Mouse (Mus musculus) liver, embryonic 15.5 days (tissue): Measurements from ENCODE around the gene Tra2b. TPM values are rescaled to one million over a fixed set of nuclear protein-coding genes. Genes with fewer than 3 reads are reported as not detected.
"Not testable (repeated sequence)": the region's sequence is repeated elsewhere in the genome, so short reads cannot be mapped to it uniquely, and the experiment has no call there.

Source experiments
- ATAC-seq: fragments of 200-750 bp; cut with Nextera tagmentation; 2 replicates; pipeline ENCODE4 v1.8.0; 2017; ENCODE audit warnings: moderate number of reproducible peaks, mild to moderate bottlenecking, moderate library complexity; ENCODE audit not compliant: insufficient read depth
- H3K27ac ChIP-seq: fragments of 300-500 bp; sonication (generic); replicated peaks from 2 replicates; pipeline ENCODE4 v1.5.1; 2015; ENCODE audit warnings: mild to moderate bottlenecking, inconsistent platforms
- H3K27me3 ChIP-seq: fragments of 300-500 bp; sonication (generic); 2 replicates; pipeline ENCODE4 v1.6.1; 2015; ENCODE audit warnings: mild to moderate bottlenecking, inconsistent platforms
- H3K36me3 ChIP-seq: fragments of 300-500 bp; sonication (generic); replicated peaks from 2 replicates; pipeline ENCODE4 v1.6.1; 2015; ENCODE audit warnings: moderate library complexity, mild to moderate bottlenecking, inconsistent platforms
- H3K4me1 ChIP-seq: fragments of 300-500 bp; sonication (generic); replicated peaks from 2 replicates; pipeline ENCODE4 v1.6.1; 2015; ENCODE audit warnings: inconsistent platforms
- H3K4me2 ChIP-seq: fragments of 300-500 bp; sonication (generic); 2 replicates; pipeline ENCODE4 v1.6.1; 2015; ENCODE audit warnings: moderate library complexity, mild to moderate bottlenecking, inconsistent platforms
- H3K4me3 ChIP-seq: fragments of 300-500 bp; sonication (generic); replicated peaks from 2 replicates; pipeline ENCODE4 v1.5.1; 2015; ENCODE audit warnings: mild to moderate bottlenecking, inconsistent platforms
- H3K9ac ChIP-seq: fragments of 300-500 bp; sonication (generic); 2 replicates; pipeline ENCODE4 v1.6.1; 2015; ENCODE audit warnings: moderate library complexity, mild to moderate bottlenecking, inconsistent platforms
- H3K9me3 ChIP-seq: fragments of 300-500 bp; sonication (generic); replicated peaks from 2 replicates; pipeline ENCODE4 v1.6.1; 2016; ENCODE audit warnings: inconsistent platforms
- WGBS: fragments of 180-500 bp; shearing (Covaris S2); methylation state at CpG from one replicate; pipeline ENCODE4 v1.1.7; 2015; ENCODE audit warnings: mixed read lengths; ENCODE audit not compliant: insufficient replicate concordance; 5-methylcytosine and 5-hydroxymethylcytosine counted together
- polyA plus RNA-seq: library from polyadenylated mRNA; unstranded; fragments of >200 nt; fragmentation: Nextera tagmentation; extraction: Ambion mirVana; gene quantifications from 2 replicates; pipeline ENCODE4 v1.2.1, GENCODE M21; 2015

The Tra2b gene
- 138 and 140 TPM in 2 replicates for polyA plus RNA-seq

- WGBS = under 1% methylated on average over 38 of the region's 38 CpGs
- Histone ChIP-seq H3K4me2 (peak within 1 kb of the TSS; percentile 79), H3K27me3 (no peaks in the 10 kb centered on the region)
Measured at GRCm38 (mm10) chr16:22265849-22266376, at the start of gene Tra2b. Gene Tra2b (minus strand): TSS chr16:22266005.

GRCm38 (mm10) chr16:22310649-22311048, 44.8 kb upstream of the Tra2b start:
- H3K9ac ChIP-seq = no peak overlapping the region
- no peak overlapping the region for H3K4me3 ChIP-seq
- H3K36me3 ChIP-seq = no peaks in the 10 kb centered on the region
- ATAC-seq = no peak
- no peak overlapping the region for H3K4me2 ChIP-seq
- H3K9me3 ChIP-seq = no peaks in the 10 kb centered on the region
- no peak overlapping the region for H3K27ac ChIP-seq
- H3K4me1 ChIP-seq = no peaks in the 10 kb centered on the region
- 24% methylated on average over 1 of the region's 1 CpGs for WGBS
- H3K27me3 ChIP-seq = no peaks in the 10 kb centered on the region

More at GRCm38 (mm10) chr16:22265849-22266376, at the start of gene Tra2b:
- Histone ChIP-seq H3K4me1 (peaks cover 32% of the 10 kb centered on the region), H3K9ac (peak within 1 kb of the TSS; percentile 95), H3K36me3 (no peaks in the 10 kb centered on the region), H3K9me3 (no peaks in the 10 kb centered on the region), H3K27ac (peak within 1 kb of the TSS; percentile 94), H3K4me3 (peak within 1 kb of the TSS; percentile 79)
- ATAC-seq = peak; percentile 96

- Histone ChIP-seq H3K9me3 (no peaks in the 10 kb centered on the region), H3K4me3 (no peak overlapping the region), H3K4me1 (no peaks in the 10 kb centered on the region), H3K9ac (no peak overlapping the region), H3K27me3 (peaks cover 5% of the 10 kb centered on the region; the same call in 1 of the 2 replicates), H3K4me2 (no peak overlapping the region), H3K36me3 (no peaks in the 10 kb centered on the region), H3K27ac (no peak overlapping the region)
- ATAC-seq = no peak
- 20% methylated on average over 5 of the region's 5 CpGs for WGBS
Measured at GRCm38 (mm10) chr16:22302606-22303005, 36.8 kb upstream of the Tra2b start.

GRCm38 (mm10) chr16:22301378-22301777, 35.6 kb upstream of the Tra2b start:
- no peak overlapping the region for H3K4me2 ChIP-seq
- no peaks in the 10 kb centered on the region for H3K36me3 ChIP-seq
- no peak overlapping the region for H3K9ac ChIP-seq
- H3K27me3 ChIP-seq = peaks cover 5% of the 10 kb centered on the region; the same call in 1 of the 2 replicates
- no peak overlapping the region for H3K27ac ChIP-seq
- no peaks in the 10 kb centered on the region for H3K4me1 ChIP-seq
- no peaks in the 10 kb centered on the region for H3K9me3 ChIP-seq
- no peak overlapping the region for H3K4me3 ChIP-seq
- 51% methylated on average over 3 of the region's 3 CpGs for WGBS
- no peak for ATAC-seq

GRCm38 (mm10) chr16:22296901-22297300, 31.1 kb upstream of the Tra2b start:
- no peaks in the 10 kb centered on the region for H3K36me3 ChIP-seq
- no peak overlapping the region for H3K4me3 ChIP-seq
- H3K9ac ChIP-seq = no peak overlapping the region
- peaks cover 5% of the 10 kb centered on the region; the same call in 1 of the 2 replicates for H3K27me3 ChIP-seq
- no peak overlapping the region for H3K4me2 ChIP-seq
- WGBS = 44% methylated on average over 6 of the region's 6 CpGs
- H3K9me3 ChIP-seq = no peaks in the 10 kb centered on the region
- no peak for ATAC-seq
- no peaks in the 10 kb centered on the region for H3K4me1 ChIP-seq
- no peak overlapping the region for H3K27ac ChIP-seq

GRCm38 (mm10) chr16:22294812-22295211, 29.0 kb upstream of the Tra2b start:
- H3K9ac ChIP-seq, H3K27ac ChIP-seq, H3K4me1 ChIP-seq, H3K9me3 ChIP-seq, H3K4me2 ChIP-seq, H3K36me3 ChIP-seq, ATAC-seq, H3K27me3 ChIP-seq, H3K4me3 ChIP-seq: not testable (repeated sequence)
- WGBS = 85% methylated on average over 14 of the region's 14 CpGs

- WGBS = 38% methylated on average over 2 of the region's 2 CpGs
- 0 out of 2 replicates have a peak, but pooled peaks cover under 1% of the 10 kb centered on the region for H3K27me3 ChIP-seq
- ATAC-seq = no peak
- no peak overlapping the region for H3K4me3 ChIP-seq
- H3K27ac ChIP-seq = no peak overlapping the region
- H3K9ac ChIP-seq = no peak overlapping the region
- H3K36me3 ChIP-seq = no peaks in the 10 kb centered on the region
- no peaks in the 10 kb centered on the region for H3K9me3 ChIP-seq
- no peaks in the 10 kb centered on the region for H3K4me1 ChIP-seq
- H3K4me2 ChIP-seq = no peak overlapping the region
Measured at GRCm38 (mm10) chr16:22293600-22293999, 27.8 kb upstream of the Tra2b start.

- WGBS = 72% methylated on average over 4 of the region's 4 CpGs
- H3K36me3 ChIP-seq = no peaks in the 10 kb centered on the region
- ATAC-seq = no peak
- no peak overlapping the region for H3K4me3 ChIP-seq
- no peaks in the 10 kb centered on the region for H3K9me3 ChIP-seq
- H3K9ac ChIP-seq = no peak overlapping the region
- H3K27ac ChIP-seq = no peak overlapping the region
- H3K4me1 ChIP-seq = no peaks in the 10 kb centered on the region
- no peak overlapping the region for H3K4me2 ChIP-seq
- H3K27me3 ChIP-seq = no peaks in the 10 kb centered on the region
Measured at GRCm38 (mm10) chr16:22292394-22292793, 26.6 kb upstream of the Tra2b start.

GRCm38 (mm10) chr16:22289643-22290042, 23.8 kb upstream of the Tra2b start:
- H3K27me3 ChIP-seq = no peaks in the 10 kb centered on the region
- no peaks in the 10 kb centered on the region for H3K4me1 ChIP-seq
- 62% methylated on average over 2 of the region's 2 CpGs for WGBS
- no peak overlapping the region for H3K4me2 ChIP-seq
- no peak overlapping the region for H3K4me3 ChIP-seq
- H3K9me3 ChIP-seq = no peaks in the 10 kb centered on the region
- no peak overlapping the region for H3K9ac ChIP-seq
- no peak overlapping the region for H3K27ac ChIP-seq
- H3K36me3 ChIP-seq = no peaks in the 10 kb centered on the region
- no peak for ATAC-seq

- ATAC-seq = no peak
- Histone ChIP-seq H3K4me1 (no peaks in the 10 kb centered on the region), H3K36me3 (no peaks in the 10 kb centered on the region), H3K4me3 (no peak overlapping the region), H3K4me2 (no peak overlapping the region), H3K27me3 (no peaks in the 10 kb centered on the region), H3K9me3 (0 out of 2 replicates have a peak, but pooled peaks cover 3% of the 10 kb centered on the region), H3K27ac (no peak overlapping the region), H3K9ac (no peak overlapping the region)
- 81% methylated on average over 1 of the region's 1 CpGs for WGBS
Measured at GRCm38 (mm10) chr16:22286996-22287395, 21.2 kb upstream of the Tra2b start.

- Histone ChIP-seq H3K27ac (no peak overlapping the region), H3K36me3 (no peaks in the 10 kb centered on the region), H3K27me3 (no peaks in the 10 kb centered on the region), H3K4me1 (no peaks in the 10 kb centered on the region), H3K4me2 (no peak overlapping the region), H3K9me3 (0 out of 2 replicates have a peak, but pooled peaks cover 4% of the 10 kb centered on the region), H3K9ac (no peak overlapping the region), H3K4me3 (no peak overlapping the region)
- ATAC-seq = no peak
Measured at GRCm38 (mm10) chr16:22276536-22276935, 10.7 kb upstream of the Tra2b start.

GRCm38 (mm10) chr16:22275142-22275541, 9.3 kb upstream of the Tra2b start:
- Histone ChIP-seq H3K4me2 (no peak overlapping the region), H3K9me3 (0 out of 2 replicates have a peak, but pooled peaks cover 4% of the 10 kb centered on the region), H3K9ac (no peak overlapping the region), H3K27me3 (no peaks in the 10 kb centered on the region), H3K27ac (no peak overlapping the region), H3K4me3 (no peak overlapping the region), H3K36me3 (no peaks in the 10 kb centered on the region), H3K4me1 (peaks cover 3% of the 10 kb centered on the region; the same call in 1 of the 2 replicates)
- 34% methylated on average over 2 of the region's 2 CpGs for WGBS
- ATAC-seq = no peak
